Mouse (Mus musculus): Measurements from ENCODE around the gene Rap1b. TPM values are rescaled to one million over a fixed set of nuclear protein-coding genes. Genes with fewer than 3 reads are reported as not detected.

Rap1b gene
- polyA plus RNA-seq, 1 experiment from 2014 or later = 123 TPM

Other genes with a start within 250 kb of the Rap1b start
- gene Cpm, start 216.5 kb downstream of the Rap1b start, polyA plus RNA-seq (2015; fragmentation: Nextera tagmentation; extraction: Ambion mirVana) = 4.3 and 4.7 TPM in 2 replicates
- gene Mdm2, start 135.3 kb downstream of the Rap1b start, polyA plus RNA-seq (2015; fragmentation: Nextera tagmentation; extraction: Ambion mirVana) = 59.3 and 61.8 TPM in 2 replicates
- 25.5 and 26.2 TPM in 2 replicates for gene Slc35e3, start 99.7 kb downstream of the Rap1b start, polyA plus RNA-seq (2015; fragmentation: Nextera tagmentation; extraction: Ambion mirVana)
- gene Nup107, start 53.3 kb downstream of the Rap1b start, polyA plus RNA-seq (2015; fragmentation: Nextera tagmentation; extraction: Ambion mirVana) = 68.1 and 69.7 TPM in 2 replicates

All from forebrain, embryonic 13.5 days (tissue).